10 mouse cellular contexts compared by ENCODE assay signal in the genomic region with DNA sequence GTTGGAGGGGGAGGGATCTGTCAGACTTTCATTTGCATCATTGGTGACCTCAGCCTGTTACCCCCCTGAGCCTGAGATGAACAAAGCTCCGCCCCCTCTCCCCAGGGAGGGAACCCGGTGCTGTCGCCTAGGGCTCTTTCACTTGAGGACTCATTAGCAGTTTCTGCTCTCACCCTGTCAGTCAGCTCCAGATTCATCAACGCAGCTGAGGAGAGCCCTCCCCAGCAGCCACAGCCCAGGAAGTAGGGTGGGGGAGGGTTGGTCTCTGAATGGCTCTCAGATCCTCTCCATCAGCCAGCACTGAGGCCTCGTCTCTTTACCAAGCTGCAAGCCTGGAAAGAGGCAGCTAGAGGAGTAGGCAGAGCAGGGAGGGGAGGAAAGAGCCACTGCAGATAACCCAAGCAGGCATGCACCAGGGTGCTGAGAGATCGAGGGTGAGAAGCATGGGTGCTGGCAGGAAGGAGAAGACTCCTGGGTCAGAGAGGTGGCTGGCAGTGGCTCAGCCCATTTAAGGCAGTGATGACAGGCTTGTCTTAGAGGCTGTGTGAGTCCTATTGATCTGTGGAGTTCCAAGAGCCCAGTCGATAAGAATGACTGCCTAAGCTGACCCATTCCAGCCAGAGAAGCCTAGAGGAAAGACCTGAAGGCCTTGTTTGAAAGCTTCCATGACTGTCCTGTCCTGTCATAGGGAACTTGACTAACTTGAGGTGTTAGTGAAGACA. TPM values are rescaled to one million over a fixed set of nuclear protein-coding genes. Genes with fewer than 3 reads are reported as not detected.
DNase-seq lines count a peak whose midpoint lies in the region; ATAC-seq and TF ChIP-seq lines count a peak whose summit lies in the region.
"Had no signal": no experiment of that assay in that cellular context is flagged by ENCODE, and none has a peak within 500 bp of the region (broad histone marks: within the 10 kb centered on the region; RNA-seq: fewer than 3 reads in every experiment).

No protein-coding gene starts in this region.

- H3K36me3 ChIP-seq in lung, embryonic 16.5 days (ENCODE audit: control insufficient read depth, insufficient read depth, low read length), result peaks cover 6% of the 10 kb centered on the region
- no peaks in the 10 kb centered on the region for H3K36me3 ChIP-seq in hindbrain, embryonic 14.5 days (replicated peaks; ENCODE audit: control insufficient read depth, insufficient read depth)
- no peaks in the 10 kb centered on the region; the same call in 1 of the 2 replicates for H3K36me3 ChIP-seq in splenic B cell, adult 2 months (ENCODE audit: control insufficient read depth, insufficient read depth, low read length, poor library complexity, severe bottlenecking)
- peaks cover 19% of the 10 kb centered on the region; the same call in 1 of the 2 replicates for H3K36me3 ChIP-seq in kidney, embryonic 14.5 days (ENCODE audit: control insufficient read depth, insufficient read depth, low read length)
- H3K36me3 ChIP-seq in heart, adult 2 months (ENCODE audit: control insufficient read depth, insufficient read depth, low read length), result no peaks in the 10 kb centered on the region

- no peaks in the 10 kb centered on the region for H3K9me3 ChIP-seq in lung, embryonic 16.5 days (ENCODE audit: control insufficient read depth, low read length)
- H3K9me3 ChIP-seq in hindbrain, embryonic 14.5 days (ENCODE audit: control insufficient read depth, low read length), result no peaks in the 10 kb centered on the region
- H3K9me3 ChIP-seq in kidney, embryonic 14.5 days (ENCODE audit: control insufficient read depth, low read length), result no peaks in the 10 kb centered on the region
- H3K9me3 ChIP-seq: limb, embryonic 15.5 days had no signal

- no peaks in the 10 kb centered on the region for H3K4me1 ChIP-seq in lung, embryonic 16.5 days (replicated peaks; ENCODE audit: control insufficient read depth, insufficient read depth, low read length)
- peaks cover 39% of the 10 kb centered on the region for H3K4me1 ChIP-seq in hindbrain, embryonic 14.5 days (replicated peaks; ENCODE audit: control insufficient read depth, insufficient read depth, low read length)
- H3K4me1 ChIP-seq in kidney, embryonic 14.5 days (ENCODE audit: control insufficient read depth, insufficient read depth, low read length), result peaks cover 16% of the 10 kb centered on the region; the same call in 1 of the 2 replicates
- peaks cover 1% of the 10 kb centered on the region for H3K4me1 ChIP-seq in heart, adult 2 months (ENCODE audit: control insufficient read depth, insufficient read depth, low read length)

- no peaks in the 10 kb centered on the region for H3K27me3 ChIP-seq in lung, embryonic 16.5 days (ENCODE audit: control insufficient read depth, insufficient read depth, low read depth, low read length)
- no peaks in the 10 kb centered on the region for H3K27me3 ChIP-seq in hindbrain, embryonic 14.5 days (ENCODE audit: control insufficient read depth, insufficient read depth, low read length)
- H3K27me3 ChIP-seq in splenic B cell, adult 2 months (ENCODE audit: control insufficient read depth, insufficient read depth, low read length, poor library complexity, severe bottlenecking), result no peaks in the 10 kb centered on the region
- no peaks in the 10 kb centered on the region for H3K27me3 ChIP-seq in kidney, embryonic 14.5 days (ENCODE audit: control insufficient read depth, insufficient read depth, low read length)
- H3K27me3 ChIP-seq in heart, adult 2 months (ENCODE audit: control insufficient read depth, insufficient read depth, low read length), result no peaks in the 10 kb centered on the region
- H3K27me3 ChIP-seq: limb, embryonic 15.5 days had no signal

- intact Hi-C loops in heart, adult 2 months (cut with DNase I), result no loop called here

- DNase-seq in lung, postnatal 10 days, result no peak
- peak; percentile 96 for DNase-seq in brain, embryonic 14.5 days (ENCODE audit: low read depth)
- no peak for DNase-seq in hindbrain, embryonic 14.5 days (ENCODE audit: low spot score)
- peak; percentile 28 for DNase-seq in splenic B cell, adult 2 months (ENCODE audit: low read depth, low spot score)
- DNase-seq in c-Kit-positive CD71-positive TER-119-positive erythroid progenitor cells, embryonic 14.5 days (ENCODE audit: low spot score), result no peak
- DNase-seq in heart, adult 2 months, result no peak
- DNase-seq: adrenal gland, postnatal 10 days had no signal

- no peak for TF ChIP-seq EP300 in heart, adult 2 months (IDR thresholded peaks at IDR 0.05; ENCODE audit: insufficient read depth, low read depth, low read length)

- TF ChIP-seq POLR2A in brain, embryonic 14.5 days (IDR thresholded peaks at IDR 0.05; ENCODE audit: borderline replicate concordance, extremely low read depth, insufficient read depth, insufficient read length, poor library complexity, severe bottlenecking), result no peak
- TF ChIP-seq POLR2A in heart, adult 2 months (IDR thresholded peaks at IDR 0.05; ENCODE audit: insufficient read depth, low read depth, low read length), result no peak

- no peak overlapping the region for H3K9ac ChIP-seq in lung, embryonic 16.5 days (ENCODE audit: low read length)
- H3K9ac ChIP-seq in hindbrain, embryonic 14.5 days, result no peak overlapping the region
- no peak overlapping the region for H3K9ac ChIP-seq in kidney, embryonic 14.5 days (ENCODE audit: low read depth, low read length)
- no peak overlapping the region for H3K9ac ChIP-seq in heart, adult 2 months (ENCODE audit: low read depth, low read length)
- H3K9ac ChIP-seq: limb, embryonic 15.5 days had no signal

- H3K79me2 ChIP-seq in heart, adult 2 months (replicated peaks; ENCODE audit: control insufficient read depth, insufficient read depth, low read length), result no peaks in the 10 kb centered on the region

- no peak overlapping the region for H3K4me3 ChIP-seq in lung, embryonic 16.5 days (ENCODE audit: low read length)
- no peak overlapping the region for H3K4me3 ChIP-seq in hindbrain, embryonic 14.5 days (replicated peaks; ENCODE audit: low read length)
- no peak overlapping the region for H3K4me3 ChIP-seq in kidney, embryonic 14.5 days (ENCODE audit: low read length)
- H3K4me3 ChIP-seq in heart, adult 2 months, result no peak overlapping the region
- H3K4me3 ChIP-seq: limb, embryonic 15.5 days had no signal

- ATAC-seq in lung, embryonic 16.5 days (ENCODE audit: low read depth), result peak; percentile 32; the same call in 1 of the 2 replicates
- peak; percentile 35 for ATAC-seq in hindbrain, embryonic 14.5 days (ENCODE audit: low FRiP score)
- ATAC-seq in kidney, embryonic 14.5 days (ENCODE audit: low FRiP score, low TSS enrichment), result no peak

- WGBS in lung, embryonic 16.5 days, result 28% methylated on average over 7 of the region's 7 CpGs
- WGBS in hindbrain, embryonic 14.5 days, result 20% methylated on average over 7 of the region's 7 CpGs
- WGBS in kidney, embryonic 14.5 days, result 27% methylated on average over 7 of the region's 7 CpGs
- 51% methylated on average over 7 of the region's 7 CpGs for WGBS in heart, adult 2 months

- TF ChIP-seq CTCF in brain, embryonic 14.5 days (IDR thresholded peaks at IDR 0.05; ENCODE audit: borderline replicate concordance, extremely low read depth, insufficient read depth, insufficient read length), result no peak
- no peak for TF ChIP-seq CTCF in heart, adult 2 months (IDR thresholded peaks at IDR 0.05)

- no peak overlapping the region for H3K4me2 ChIP-seq in lung, embryonic 16.5 days (ENCODE audit: low read depth, low read length)
- no peak overlapping the region for H3K4me2 ChIP-seq in hindbrain, embryonic 14.5 days (replicated peaks)
- no peak overlapping the region for H3K4me2 ChIP-seq in kidney, embryonic 14.5 days (replicated peaks; ENCODE audit: low read depth, low read length)
- H3K4me2 ChIP-seq: limb, embryonic 15.5 days had no signal

- H3K27ac ChIP-seq in lung, embryonic 16.5 days (ENCODE audit: low read length), result no peak overlapping the region
- peak overlapping the region; percentile 33; the same call in 1 of the 2 replicates for H3K27ac ChIP-seq in hindbrain, embryonic 14.5 days
- no peak overlapping the region for H3K27ac ChIP-seq in kidney, embryonic 14.5 days (ENCODE audit: low read depth, low read length)
- H3K27ac ChIP-seq in heart, adult 2 months, result no peak overlapping the region
- H3K27ac ChIP-seq: limb, embryonic 15.5 days had no signal

RNA-seq across cellular contexts. Expression of gene Lrrc4, which starts 46.6 kb away (rescaled TPM):
- 0.19 and 0.45 TPM in 2 replicates for polyA plus RNA-seq in lung, embryonic 16.5 days (2015; fragmentation: Nextera tagmentation; extraction: Ambion mirVana)
- 23.4 and 28.4 TPM in 2 replicates for polyA plus RNA-seq in brain, embryonic 14.5 days (2012; rRNA removed)
- 9.6 and 10.4 TPM in 2 replicates for polyA plus RNA-seq in hindbrain, embryonic 14.5 days (2014; fragmentation: Nextera tagmentation; extraction: Ambion mirVana)
- polyA plus RNA-seq in kidney, embryonic 14.5 days (2014; fragmentation: Nextera tagmentation; extraction: Ambion mirVana), result 1.6 and 2.8 TPM in 2 replicates
- under 1 TPM; 0.43 to 0.47 TPM for total RNA-seq in heart, adult 2 months (2021)
- polyA plus RNA-seq in heart, adult 2 months (2012; rRNA removed), result 0.67 and 0.68 TPM in 2 replicates

Comparison
In these comparisons a context has a peak if more than half of its experiments do, and no peak if none do; other contexts are left out.
1. DNase-seq: peak in brain, embryonic 14.5 days (single experiment) and splenic B cell, adult 2 months (single experiment); none in lung, postnatal 10 days (single experiment), hindbrain, embryonic 14.5 days (single experiment), c-Kit-positive CD71-positive TER-119-positive erythroid progenitor cells, embryonic 14.5 days (single experiment) and heart, adult 2 months (0 of 2).